Mouse (Mus musculus): ENCODE data around the gene Slc35f6.

Gene Slc35f6

DNA sequence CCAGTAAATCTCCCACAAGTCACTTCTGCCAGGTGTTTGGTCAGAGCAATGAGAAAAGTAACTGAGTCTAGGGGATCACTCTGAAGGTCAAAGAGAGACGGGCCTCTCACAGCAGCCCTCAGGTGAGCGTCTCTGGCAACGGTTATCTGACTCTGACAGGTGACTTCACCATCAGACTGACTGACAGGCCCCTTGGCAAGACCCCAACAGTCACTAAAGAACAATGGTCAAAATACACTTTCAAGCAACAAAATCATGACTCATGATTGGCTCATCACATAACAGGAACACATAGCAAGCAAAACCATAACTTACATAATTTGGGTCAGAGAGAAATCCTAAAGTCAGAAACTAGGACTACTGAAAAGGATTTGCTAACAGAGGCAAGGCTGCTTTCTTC, 54.1 kb downstream of the Slc35f6 start:
- 94% methylated on average over 3 of the region's 3 CpGs for WGBS

All from cerebral cortex, adult 2 months (tissue).